Mouse (Mus musculus) left cerebral cortex, postnatal 36 days (tissue): ENCODE data around the gene Exoc6b. TPM values are rescaled to one million over a fixed set of nuclear protein-coding genes. Genes with fewer than 3 reads are reported as not detected.

Experiments used
- DNase-seq, 2 experiments: peaks; one replicate each; pipeline ENCODE4 v3.0.0; 2021 to 2022; ENCODE audit warnings: low spot score in 2 of 2, mixed read lengths in 1 of 2
- intact Hi-C: fragments of 180-260 bp; cut with DNase I; formaldehyde crosslinking; loops from one replicate; pipeline ENCODE4 v1.15.1; 2025
- total RNA-seq, 2 experiments: library from RNA; stranded (reverse); gene quantifications; 2 replicates each; pipeline ENCODE4 v1.2.3; 2021

The Exoc6b gene
- total RNA-seq, 2 experiments from 2014 or later = 71.5 to 90.7 TPM

DNA sequence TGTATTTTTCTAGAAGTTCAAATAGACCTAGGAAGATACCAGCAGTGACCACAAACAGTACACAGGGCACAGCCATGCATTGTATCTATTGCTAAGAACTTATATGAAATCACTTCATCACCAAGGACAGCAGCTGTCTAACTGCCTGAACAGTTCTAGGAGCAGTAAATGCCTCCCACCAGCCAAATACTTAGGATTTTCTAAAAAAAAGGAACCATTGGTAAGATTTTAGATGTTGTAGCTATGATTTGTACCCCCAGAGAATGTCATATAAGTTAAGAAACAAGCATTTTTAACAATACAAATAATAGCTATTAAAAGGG, 175.6 kb downstream of the Exoc6b start:
- intact Hi-C loops = no loop called here

GRCm38 (mm10) chr6:84892926-84893772, 176.2 kb downstream of the Exoc6b start:
- no peak for DNase-seq
- intact Hi-C loops = no loop called here

More for the DNA sequence above, 175.6 kb downstream of the Exoc6b start:
- DNase-seq = no peak

DNA sequence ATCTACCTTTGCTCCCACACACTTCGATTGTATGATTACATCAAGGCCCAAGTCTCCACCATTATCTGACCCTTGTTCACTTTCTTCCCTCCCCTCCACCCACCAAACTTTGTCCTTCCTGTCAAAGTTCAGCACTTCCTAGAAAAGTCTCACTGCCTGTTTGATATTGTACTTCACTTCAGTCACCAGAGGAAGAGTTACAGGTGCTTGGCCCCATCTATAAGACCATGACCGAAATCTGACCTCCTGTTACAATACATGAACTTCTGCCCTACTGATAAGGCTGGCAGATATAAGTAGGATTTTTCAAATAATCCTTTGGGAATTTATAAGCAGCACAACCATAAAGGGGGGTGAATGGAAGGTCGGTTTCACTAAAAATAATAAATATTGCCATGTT, 182.8 kb downstream of the Exoc6b start:
- intact Hi-C loops = no loop called here
- no peak for DNase-seq

DNA sequence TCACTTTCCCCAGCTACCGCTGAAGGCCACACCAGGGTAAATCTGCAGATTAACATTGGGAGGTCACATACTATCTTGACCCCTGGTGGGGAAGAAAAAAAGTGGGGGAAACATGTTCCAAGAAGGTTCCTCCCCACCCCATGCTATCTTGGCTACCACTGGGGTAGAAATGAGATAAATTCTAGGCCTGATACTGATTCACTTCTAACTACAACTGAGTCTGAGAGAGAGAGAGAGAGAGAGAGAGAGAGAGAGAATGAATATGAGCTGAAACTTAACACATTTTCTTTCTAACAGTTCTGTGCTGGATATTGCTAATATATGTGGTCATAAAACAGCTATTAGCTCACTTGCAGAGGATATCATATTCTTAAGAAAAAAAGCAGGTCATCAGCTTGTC, 184.2 kb downstream of the Exoc6b start:
- DNase-seq = no peak
- intact Hi-C loops = no loop called here

GRCm38 (mm10) chr6:84883720-84884119, 185.6 kb downstream of the Exoc6b start:
- intact Hi-C loops = no loop called here
- no peak for DNase-seq

GRCm38 (mm10) chr6:84882663-84883517, 186.4 kb downstream of the Exoc6b start:
- intact Hi-C loops = no loop called here
- DNase-seq = no peak

DNA sequence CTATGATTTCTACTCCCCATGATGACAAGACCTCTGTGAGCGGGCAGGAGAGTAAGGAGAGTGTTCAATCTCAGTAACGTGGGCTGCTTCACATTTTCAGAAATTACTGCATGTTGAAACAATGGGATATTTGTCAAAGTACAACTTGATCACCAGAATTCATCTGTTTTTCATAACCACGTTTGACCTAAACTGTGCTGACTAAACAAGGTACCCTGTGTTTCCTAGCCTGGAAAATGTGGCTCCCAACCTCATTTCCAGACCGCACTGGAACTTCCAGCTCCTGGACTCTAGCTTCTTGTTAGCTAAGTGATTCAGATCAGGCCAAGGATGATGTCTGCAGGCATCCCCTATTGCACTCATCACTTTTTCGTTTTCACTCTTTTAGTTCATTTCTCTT, 193.4 kb downstream of the Exoc6b start:
- no peak for DNase-seq
- intact Hi-C loops = no loop called here

DNA sequence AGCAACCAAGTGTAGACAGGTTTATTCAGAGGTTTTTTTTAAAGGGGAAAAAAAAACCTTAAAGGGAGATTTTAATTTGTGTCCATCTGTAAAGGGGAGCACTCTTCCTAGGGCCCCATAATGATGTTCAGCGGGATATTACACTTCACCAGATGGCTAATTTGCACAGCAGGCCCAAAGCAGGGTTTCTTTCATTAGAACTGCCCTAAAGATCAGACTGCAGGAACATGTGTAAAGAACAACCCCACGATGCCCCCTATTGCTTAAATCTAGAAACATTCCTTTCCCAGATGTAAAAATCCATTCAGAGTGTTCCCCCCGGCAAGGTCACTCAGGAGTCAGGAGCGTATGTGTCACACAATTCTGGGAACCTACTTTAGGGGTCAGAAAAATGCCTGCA, 202.2 kb downstream of the Exoc6b start:
- intact Hi-C loops = no loop called here
- no peak for DNase-seq

- intact Hi-C loops = no loop called here
- no peak for DNase-seq
Measured at GRCm38 (mm10) chr6:84864625-84865024, 204.7 kb downstream of the Exoc6b start.

DNA sequence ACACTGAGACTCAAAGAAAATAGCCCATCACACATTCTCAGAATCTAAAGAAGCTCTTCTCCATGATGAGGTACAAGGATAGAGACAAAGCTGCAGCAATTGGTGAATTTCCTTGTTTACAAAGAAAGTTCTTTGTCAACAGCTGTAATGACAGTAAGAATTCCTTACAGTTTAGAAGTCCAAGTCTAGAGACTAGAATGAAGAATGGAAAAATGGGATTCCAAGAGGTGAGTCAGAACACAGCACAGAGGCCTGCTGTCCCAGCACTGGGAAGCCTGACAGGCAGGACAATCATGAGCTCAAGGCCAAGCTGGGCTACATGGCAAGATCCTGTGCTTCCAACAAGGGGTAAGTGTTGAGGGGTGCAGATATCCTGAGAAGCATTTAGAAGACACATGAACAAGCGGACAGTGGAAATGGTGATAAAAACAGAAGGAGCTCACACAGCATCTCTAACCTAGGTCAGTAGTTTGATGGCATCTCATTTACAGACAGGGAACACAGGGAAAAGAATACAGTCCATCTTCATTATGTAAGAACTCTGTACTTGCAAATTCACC, 205.4 kb downstream of the Exoc6b start:
- no peak for DNase-seq
- intact Hi-C loops = no loop called here

GRCm38 (mm10) chr6:84845665-84846064, 223.6 kb downstream of the Exoc6b start:
- no peak for DNase-seq
- intact Hi-C loops = no loop called here

DNA sequence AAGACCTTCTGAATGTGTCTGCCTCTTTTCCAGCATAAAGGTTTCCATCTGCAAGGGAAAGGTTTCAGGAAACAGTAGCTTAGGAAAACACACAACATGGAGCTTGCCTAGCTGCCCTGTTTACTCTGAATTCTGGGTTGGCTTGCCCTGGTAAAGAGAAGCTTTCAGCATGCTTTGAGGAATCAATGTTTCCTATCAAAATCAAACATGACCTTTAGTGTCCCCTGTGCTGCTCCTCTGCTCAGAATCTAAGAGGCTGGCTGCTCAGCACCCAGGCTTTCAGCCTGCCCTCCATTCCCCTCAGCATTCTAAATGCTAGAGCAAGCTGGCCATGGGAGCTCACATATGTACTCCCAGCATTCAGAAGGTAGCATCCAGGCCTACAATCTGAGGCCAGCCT, 228.2 kb downstream of the Exoc6b start:
- intact Hi-C loops = no loop called here
- no peak for DNase-seq

- no peak for DNase-seq
- intact Hi-C loops = no loop called here
Measured at GRCm38 (mm10) chr6:84807546-84807945, 261.8 kb downstream of the Exoc6b start.

- DNase-seq = no peak
- intact Hi-C loops = no loop called here
Measured at GRCm38 (mm10) chr6:84806132-84806730, 263.1 kb downstream of the Exoc6b start.

- no peak for DNase-seq
- intact Hi-C loops = no loop called here
Measured at GRCm38 (mm10) chr6:84798736-84799135, 270.6 kb downstream of the Exoc6b start.

DNA sequence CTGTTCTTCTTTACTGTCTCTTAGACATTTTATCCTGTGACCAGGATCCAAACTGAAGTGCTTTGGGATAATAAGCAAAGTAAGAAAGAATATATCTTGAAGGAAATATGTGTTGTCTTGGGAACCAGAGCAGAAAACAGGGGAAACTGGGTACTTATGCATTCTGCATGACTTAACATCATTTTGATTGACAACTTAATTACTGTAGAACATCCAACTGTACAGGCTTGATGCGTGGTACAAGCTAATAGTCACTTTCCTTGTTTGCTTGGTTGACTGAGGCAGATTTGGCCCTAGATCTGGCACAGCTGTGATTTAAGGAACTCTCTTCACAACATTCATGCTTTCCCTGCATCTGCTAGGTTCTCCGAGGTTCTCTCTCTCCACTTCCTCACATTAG, 285.3 kb downstream of the Exoc6b start:
- no peak for DNase-seq

DNA sequence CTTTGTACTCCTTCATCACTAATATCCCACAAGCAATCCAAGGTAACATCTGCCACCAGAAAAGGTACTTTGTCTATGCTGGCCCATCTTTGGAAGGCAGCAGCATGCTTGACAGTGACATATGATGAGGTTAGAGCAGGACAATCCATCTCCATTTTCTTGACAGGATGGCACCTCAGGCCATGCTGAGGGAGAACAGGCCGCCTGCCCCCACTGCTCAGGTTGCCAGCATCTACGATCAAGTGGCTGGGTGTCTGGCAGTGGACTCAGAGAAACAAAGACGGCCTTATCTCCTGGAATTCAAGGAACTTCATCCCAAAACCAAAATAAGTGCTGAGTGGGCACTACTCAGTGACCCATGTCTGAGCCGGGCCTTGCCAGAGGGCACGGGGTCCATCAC, 289.3 kb downstream of the Exoc6b start:
- intact Hi-C loops = no loop called here
- no peak for DNase-seq

More for the DNA sequence above, 285.3 kb downstream of the Exoc6b start:
- intact Hi-C loops = no loop called here

DNA sequence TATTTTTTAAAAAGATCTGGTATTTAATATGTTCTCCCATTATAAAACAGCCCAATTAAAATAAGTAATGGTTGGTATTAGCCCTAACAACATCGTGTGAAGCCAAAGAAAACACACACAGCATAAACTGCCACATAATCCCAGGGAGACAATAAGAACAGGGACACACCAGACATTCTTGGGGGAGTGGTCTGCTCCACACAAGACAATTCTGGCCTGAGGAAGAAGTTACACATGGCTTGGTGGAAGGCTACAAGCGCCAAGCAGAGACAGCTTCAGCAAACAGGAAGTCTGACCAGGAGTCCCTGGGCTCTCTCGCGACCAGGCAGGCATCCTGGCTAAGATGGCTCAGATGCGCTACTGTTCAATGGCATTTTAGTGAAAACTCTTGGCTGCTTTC, 290.3 kb downstream of the Exoc6b start:
- intact Hi-C loops = no loop called here
- DNase-seq = no peak

- DNase-seq = no peak
- intact Hi-C loops = no loop called here
Measured at GRCm38 (mm10) chr6:84775908-84776307, 293.4 kb downstream of the Exoc6b start.

- DNase-seq = no peak
- intact Hi-C loops = no loop called here
Measured at GRCm38 (mm10) chr6:84755266-84755665, 314.0 kb downstream of the Exoc6b start.
